Mouse (Mus musculus) intestine, postnatal 0 days (tissue): ENCODE data around the gene Pim3. TPM values are rescaled to one million over a fixed set of nuclear protein-coding genes. Genes with fewer than 3 reads are reported as not detected.
"Not testable (repeated sequence)": the region's sequence is repeated elsewhere in the genome, so short reads cannot be mapped to it uniquely, and the experiment has no call there.

Experiments used
- ATAC-seq: fragments of 200-750 bp; cut with Nextera tagmentation; 2 replicates; pipeline ENCODE4 v1.8.0; 2017; ENCODE audit warnings: mild to moderate bottlenecking, moderate TSS enrichment, moderate library complexity
- H3K27ac ChIP-seq: fragments of 300-500 bp; sonication (generic); 2 replicates; pipeline ENCODE4 v1.5.1; 2014; ENCODE audit warnings: mild to moderate bottlenecking, low read depth, low read length, moderate library complexity
- H3K27me3 ChIP-seq: fragments of 300-500 bp; sonication (generic); replicated peaks from 2 replicates; pipeline ENCODE4 v1.6.1; 2014; ENCODE audit warnings: low read length, mixed read lengths; ENCODE audit not compliant: control insufficient read depth, insufficient read depth
- H3K36me3 ChIP-seq: fragments of 300-500 bp; sonication (generic); 2 replicates; pipeline ENCODE4 v1.6.1; 2014; ENCODE audit warnings: mild to moderate bottlenecking, moderate library complexity; ENCODE audit not compliant: control insufficient read depth, insufficient read depth
- H3K4me1 ChIP-seq: fragments of 300-500 bp; sonication (generic); replicated peaks from 2 replicates; pipeline ENCODE4 v1.6.1; 2014; ENCODE audit warnings: antibody characterized with exemption, low read length, mixed read lengths; ENCODE audit not compliant: control insufficient read depth, insufficient read depth
- H3K4me2 ChIP-seq: fragments of 300-500 bp; sonication (generic); replicated peaks from 2 replicates; pipeline ENCODE4 v1.6.1; 2014; ENCODE audit warnings: low read depth, mild to moderate bottlenecking, moderate library complexity
- H3K4me3 ChIP-seq: fragments of 300-500 bp; sonication (generic); 2 replicates; pipeline ENCODE4 v1.5.1; 2014; ENCODE audit warnings: low read depth, low read length
- H3K9ac ChIP-seq: fragments of 300-500 bp; sonication (generic); 2 replicates; pipeline ENCODE4 v1.6.1; 2014; ENCODE audit warnings: mild to moderate bottlenecking, low read depth, low read length
- H3K9me3 ChIP-seq: fragments of 300-500 bp; sonication (generic); 2 replicates; pipeline ENCODE4 v1.6.1; 2016; ENCODE audit warnings: mixed run types; ENCODE audit not compliant: control insufficient read depth
- CTCF ChIP-seq: sonication (generic); IDR thresholded peaks from 2 replicates; pipeline ENCODE4 v1.5.1; 2016; ENCODE audit warnings: low read depth, mild to moderate bottlenecking, control low read depth, antibody characterized with exemption, moderate library complexity
- WGBS: fragments of 180-500 bp; shearing (Covaris S2); extraction: QIAGEN DNeasy Blood & Tissue Kit; methylation state at CpG from one replicate; pipeline ENCODE4 v1.1.7; 2014; 5-methylcytosine and 5-hydroxymethylcytosine counted together
- polyA plus RNA-seq: library from polyadenylated mRNA; unstranded; fragments of >200 nt; fragmentation: Nextera tagmentation; extraction: Ambion mirVana; gene quantifications from 2 replicates; pipeline ENCODE4 v1.2.1, GENCODE M21; 2015

Pim3 gene
- 28.0 and 36.8 TPM in 2 replicates for polyA plus RNA-seq

- Histone ChIP-seq H3K9ac (peak within 1 kb of the TSS; percentile 91), H3K4me1 (peaks cover 9% of the 10 kb centered on the region; the same call in 1 of the 2 replicates), H3K27me3 (no peaks in the 10 kb centered on the region), H3K4me2 (peak within 1 kb of the TSS; percentile 74), H3K27ac (peak within 1 kb of the TSS; percentile 97), H3K36me3 (peaks cover 17% of the 10 kb centered on the region; the same call in 1 of the 2 replicates), H3K9me3 (no peaks in the 10 kb centered on the region), H3K4me3 (peak within 1 kb of the TSS; percentile 83)
- TF ChIP-seq CTCF = peak; percentile 2; the same call in 1 of the 2 replicates
- ATAC-seq = peak; percentile 81
- under 1% methylated on average over 105 of the region's 107 CpGs for WGBS
Measured at GRCm38 (mm10) chr15:88861772-88862622, at the start of gene Pim3. Gene Pim3, plus strand, starts transcription at chr15:88862186.

GRCm38 (mm10) chr15:88813262-88813661 is 48.7 kb upstream of the Pim3 start:
- WGBS = 82% methylated on average over 3 of the region's 3 CpGs
- peaks cover 50% of the 10 kb centered on the region; the same call in 1 of the 2 replicates for H3K36me3 ChIP-seq
- ATAC-seq = no peak
- no peaks in the 10 kb centered on the region for H3K27me3 ChIP-seq
- H3K9me3 ChIP-seq = no peaks in the 10 kb centered on the region
- no peak overlapping the region for H3K4me3 ChIP-seq
- no peaks in the 10 kb centered on the region for H3K4me1 ChIP-seq
- no peak overlapping the region for H3K9ac ChIP-seq
- H3K4me2 ChIP-seq = no peak overlapping the region
- H3K27ac ChIP-seq = no peak overlapping the region
- TF ChIP-seq CTCF = peak; percentile 64

GRCm38 (mm10) chr15:88813873-88814272 is 48.1 kb upstream of the Pim3 start:
- H3K4me1 ChIP-seq, H3K27ac ChIP-seq, H3K4me2 ChIP-seq, H3K9me3 ChIP-seq, H3K4me3 ChIP-seq, ATAC-seq, H3K9ac ChIP-seq, H3K27me3 ChIP-seq: not testable (repeated sequence)
- 90% methylated on average over 2 of the region's 2 CpGs for WGBS
- peaks cover 47% of the 10 kb centered on the region; the same call in 1 of the 2 replicates for H3K36me3 ChIP-seq

- Histone ChIP-seq H3K4me2 (no peak overlapping the region), H3K9me3 (no peaks in the 10 kb centered on the region), H3K27ac (no peak overlapping the region), H3K9ac (no peak overlapping the region), H3K36me3 (peaks cover 41% of the 10 kb centered on the region; the same call in 1 of the 2 replicates), H3K4me3 (no peak overlapping the region), H3K27me3 (no peaks in the 10 kb centered on the region), H3K4me1 (no peaks in the 10 kb centered on the region)
- ATAC-seq = no peak
- 96% methylated on average over 11 of the region's 11 CpGs for WGBS
- TF ChIP-seq CTCF = peak; percentile 59
Measured at GRCm38 (mm10) chr15:88814411-88815047, 47.5 kb upstream of the Pim3 start.

GRCm38 (mm10) chr15:88815196-88815700 is 46.7 kb upstream of the Pim3 start:
- Histone ChIP-seq H3K27me3 (no peaks in the 10 kb centered on the region), H3K4me3 (no peak overlapping the region), H3K4me1 (peaks cover under 1% of the 10 kb centered on the region; the same call in 1 of the 2 replicates), H3K27ac (peak overlapping the region; percentile 35; the same call in 1 of the 2 replicates), H3K4me2 (no peak overlapping the region), H3K9me3 (no peaks in the 10 kb centered on the region), H3K36me3 (peaks cover 36% of the 10 kb centered on the region; the same call in 1 of the 2 replicates), H3K9ac (no peak overlapping the region)
- WGBS = 72% methylated on average over 6 of the region's 6 CpGs
- no peak for TF ChIP-seq CTCF
- ATAC-seq = no peak
